Mouse (Mus musculus) liver, adult (tissue): ENCODE measurements around the gene Sf1.

ENCODE experiments used
- GATA4 ChIP-seq: IDR thresholded peaks from 2 replicates; pipeline ENCODE4 v1.6.1; 2014; ENCODE audit warnings: mild to moderate bottlenecking, low read length; ENCODE audit not compliant: insufficient replicate concordance

Sf1 gene

DNA sequence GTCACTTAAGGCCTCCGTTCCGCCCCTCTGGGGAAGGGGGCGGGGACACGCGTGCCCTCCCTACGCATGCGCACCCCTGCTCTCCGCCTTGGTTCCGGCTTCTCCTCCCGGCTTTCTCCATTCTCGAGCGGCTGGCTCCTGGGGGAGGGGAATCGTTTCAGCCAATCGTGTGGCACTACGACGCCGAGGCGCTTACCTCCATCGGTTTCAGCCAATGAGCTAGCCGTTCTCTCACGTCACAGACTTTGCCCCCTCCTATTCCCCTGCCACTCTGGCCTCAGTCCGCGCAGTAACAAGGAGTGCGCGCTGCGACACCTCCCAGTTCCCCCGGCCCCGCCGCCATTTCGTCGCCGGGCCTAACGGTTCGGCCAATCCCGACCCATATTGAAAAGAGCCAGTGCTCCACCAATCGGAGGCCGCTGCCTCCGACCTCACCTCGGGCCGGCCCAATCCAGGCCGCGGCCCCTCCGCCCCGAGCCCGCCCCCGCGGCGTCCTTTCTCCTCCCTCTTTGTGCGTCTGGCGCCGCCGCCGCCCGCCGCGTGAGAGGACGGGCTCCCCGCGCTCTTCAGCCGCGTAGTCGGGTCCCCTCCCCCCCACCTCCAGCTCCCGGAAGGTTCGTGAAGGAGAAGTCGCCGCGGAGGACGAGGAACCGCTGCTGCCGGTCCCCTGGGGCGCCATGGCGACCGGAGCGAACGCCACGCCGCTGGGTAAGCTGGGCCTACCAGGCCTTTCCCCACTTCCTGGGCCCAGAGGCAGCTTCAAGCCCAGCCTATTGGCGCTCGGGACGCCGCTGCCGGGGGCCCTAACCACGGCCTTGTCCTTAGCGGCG is at the start of gene Sf1:
Gene Sf1, plus strand, starts transcription at position 280 of the 830 bp plus-strand sequence.
- no peak for TF ChIP-seq GATA4

DNA sequence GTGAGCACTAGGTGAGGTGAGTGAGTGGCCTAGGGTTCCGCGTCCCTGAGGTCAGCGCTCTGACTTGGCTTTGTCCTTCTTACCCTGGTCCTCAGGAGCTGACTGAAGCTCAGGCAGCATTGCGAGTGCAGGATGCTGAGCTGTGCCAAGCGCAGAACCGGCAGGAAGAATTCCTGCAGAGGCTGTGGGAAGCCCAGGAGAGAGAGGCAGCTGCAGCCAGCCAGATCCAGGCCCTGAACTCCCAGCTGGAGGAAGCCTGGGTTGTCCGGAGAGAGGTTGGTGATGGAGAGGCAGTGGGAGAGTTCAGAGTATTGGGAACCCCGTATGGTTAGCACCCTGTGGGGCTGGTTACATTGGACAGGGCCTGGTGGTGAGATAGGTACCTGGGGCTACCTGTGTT is 49.7 kb upstream of the Sf1 start:
- TF ChIP-seq GATA4: no peak

DNA sequence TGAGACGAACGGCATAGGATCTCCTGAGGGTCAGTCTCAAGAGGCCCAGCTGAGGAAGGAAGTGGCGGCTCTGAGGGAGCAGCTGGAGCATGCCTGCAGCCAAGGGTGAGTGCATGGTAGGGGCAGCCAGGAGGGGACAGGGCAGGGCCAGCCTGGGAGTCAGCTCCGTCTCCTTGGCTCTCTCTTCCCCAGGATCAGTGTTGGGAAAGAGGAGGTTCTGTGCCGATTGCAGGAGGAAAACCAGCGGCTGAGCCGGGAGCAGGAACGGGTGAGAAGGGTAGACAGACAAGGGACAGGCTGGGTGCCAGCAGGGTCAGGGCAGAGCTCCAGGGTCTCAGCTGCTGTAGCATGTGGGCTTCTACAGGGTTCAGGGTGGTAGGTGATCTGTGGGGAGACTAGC is 49.0 kb upstream of the Sf1 start:
- TF ChIP-seq GATA4: no peak

- no peak for TF ChIP-seq GATA4
Measured at GRCm38 (mm10) chr19:6315573-6315972, 47.9 kb upstream of the Sf1 start.

DNA sequence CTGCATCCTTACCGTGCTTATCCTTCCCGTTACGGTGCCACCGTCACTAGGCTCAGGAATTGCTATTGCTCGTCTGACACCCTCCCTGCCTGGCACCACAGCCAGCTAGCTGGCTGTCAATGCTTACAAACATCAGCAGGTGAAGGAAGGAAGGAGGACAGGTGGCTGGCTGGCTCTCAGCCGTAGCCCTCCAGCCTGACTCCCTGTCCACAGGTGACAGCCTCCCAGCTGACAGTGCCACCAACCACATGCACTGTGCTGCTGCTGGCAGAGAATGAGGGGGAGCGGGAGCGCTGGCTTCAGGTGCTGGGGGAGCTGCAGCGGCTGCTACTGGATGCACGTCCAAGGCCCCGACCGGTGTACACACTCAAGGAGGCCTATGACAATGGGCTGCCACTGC is 45.3 kb upstream of the Sf1 start:
- TF ChIP-seq GATA4: no peak

- TF ChIP-seq GATA4: no peak
Measured at GRCm38 (mm10) chr19:6321358-6321757, 42.1 kb upstream of the Sf1 start.

GRCm38 (mm10) chr19:6321786-6322621 is 41.5 kb upstream of the Sf1 start:
- TF ChIP-seq GATA4: no peak

DNA sequence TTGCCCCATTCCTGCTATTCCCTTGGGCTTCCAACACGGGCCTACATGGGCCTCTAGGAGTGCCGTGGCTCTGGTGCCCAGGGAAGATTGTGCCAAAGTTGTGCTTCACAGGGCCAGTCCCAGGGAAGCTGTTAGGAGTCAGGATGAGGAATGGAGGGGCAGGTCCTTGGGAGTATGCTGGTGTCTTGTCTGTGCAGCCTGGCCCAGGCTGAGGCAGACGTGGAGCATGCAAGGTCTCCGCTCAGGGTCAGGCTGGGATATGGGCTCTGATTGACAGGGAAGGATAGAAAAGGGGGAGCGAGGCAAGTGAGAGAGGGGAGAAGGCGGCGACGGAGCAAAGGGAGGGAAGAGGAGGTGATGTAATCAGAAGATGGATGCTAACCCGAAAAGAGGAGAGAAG is 38.7 kb upstream of the Sf1 start:
- TF ChIP-seq GATA4: no peak

DNA sequence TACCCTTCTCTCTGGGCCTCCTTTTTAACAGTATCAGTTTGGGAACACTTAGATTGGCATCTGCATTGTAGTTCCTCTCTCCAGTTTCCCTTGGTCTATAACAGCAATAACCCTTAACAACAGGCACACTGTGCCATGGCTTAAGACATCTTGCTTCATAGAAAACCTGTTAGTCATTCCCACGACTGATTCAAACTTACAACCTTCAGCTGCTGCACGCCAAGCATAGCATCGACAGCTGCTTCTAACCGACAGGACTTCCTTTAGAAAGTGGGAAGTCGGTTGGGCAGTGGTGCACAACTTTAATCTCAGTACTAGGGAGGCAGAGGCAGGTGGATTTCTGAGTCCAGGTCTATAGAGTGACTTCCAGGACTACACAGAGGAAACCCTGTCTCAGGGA is 32.3 kb upstream of the Sf1 start:
- no peak for TF ChIP-seq GATA4

GRCm38 (mm10) chr19:6331719-6332516 is 31.6 kb upstream of the Sf1 start:
- TF ChIP-seq GATA4: no peak

GRCm38 (mm10) chr19:6333761-6334595 is 29.5 kb upstream of the Sf1 start:
- TF ChIP-seq GATA4: no peak

GRCm38 (mm10) chr19:6334673-6335457 is 28.6 kb upstream of the Sf1 start, which contains the start of gene Men1:
Gene Men1 (plus strand): TSS chr19:6334979.
- TF ChIP-seq GATA4: peak; percentile 27; the same call in 1 of the 2 replicates

DNA sequence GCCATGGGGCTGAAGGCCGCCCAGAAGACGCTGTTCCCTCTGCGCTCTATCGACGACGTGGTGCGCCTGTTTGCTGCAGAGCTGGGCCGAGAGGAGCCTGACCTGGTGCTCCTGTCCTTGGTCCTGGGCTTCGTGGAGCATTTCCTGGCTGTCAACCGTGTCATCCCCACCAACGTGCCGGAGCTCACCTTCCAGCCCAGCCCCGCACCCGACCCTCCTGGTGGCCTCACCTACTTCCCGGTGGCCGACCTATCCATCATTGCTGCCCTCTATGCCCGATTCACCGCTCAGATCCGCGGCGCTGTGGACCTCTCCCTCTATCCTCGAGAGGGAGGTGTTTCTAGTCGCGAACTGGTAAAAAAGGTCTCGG is 28.0 kb upstream of the Sf1 start:
- TF ChIP-seq GATA4: no peak

- no peak for TF ChIP-seq GATA4
Measured at GRCm38 (mm10) chr19:6336920-6337319, 26.6 kb upstream of the Sf1 start.
